Mouse (Mus musculus): ENCODE measurements around the gene Gm10487. TPM values are rescaled to one million over a fixed set of nuclear protein-coding genes. Genes with fewer than 3 reads are reported as not detected.
"Not testable (repeated sequence)": the region's sequence is repeated elsewhere in the genome, so short reads cannot be mapped to it uniquely, and the experiment has no call there.

Gm10487 gene
- total RNA-seq (2012; rRNA removed) (not detected in 2 replicates), polyA plus RNA-seq (2012; ENCODE audit: insufficient read depth in 1 of 2, insufficient read length in 2 of 2, low read depth in 1 of 2, low replicate concordance in 2 of 2, missing spikeins in 1 of 2) (not detected)

GRCm38 (mm10) chrX:30843369-30843768, at the start of gene Gm10487:
TSS of gene Gm10487 (minus strand) at chrX:30843469.
- H3K27me3 ChIP-seq (ENCODE audit: control insufficient read depth in 1 of 2, insufficient read depth in 2 of 2, low read length in 2 of 2); DNase-seq (ENCODE audit: low read depth, low spot score); H3K27ac ChIP-seq (ENCODE audit: control insufficient read depth, low read depth, low read length); H3K36me3 ChIP-seq (ENCODE audit: control insufficient read depth in 1 of 2, insufficient read depth in 2 of 2, low read length in 2 of 2); H3K4me3 ChIP-seq (ENCODE audit: control insufficient read depth in 1 of 2, insufficient read depth in 1 of 2, low read depth in 2 of 2, low read length in 2 of 2); H3K4me1 ChIP-seq (ENCODE audit: control insufficient read depth in 1 of 2, insufficient read depth in 2 of 2, low read length in 2 of 2); H3K9ac ChIP-seq (ENCODE audit: control insufficient read depth, low read depth, low read length, poor library complexity, severe bottlenecking); H3K9me3 ChIP-seq (replicated peaks; ENCODE audit: insufficient read depth, low read length); H3K79me2 ChIP-seq (ENCODE audit: control insufficient read depth, insufficient read depth, low read length, poor library complexity): not testable (repeated sequence)

All from MEL (cell line).